ENCODE assay signal across 29 mouse cellular contexts in the genomic region with DNA sequence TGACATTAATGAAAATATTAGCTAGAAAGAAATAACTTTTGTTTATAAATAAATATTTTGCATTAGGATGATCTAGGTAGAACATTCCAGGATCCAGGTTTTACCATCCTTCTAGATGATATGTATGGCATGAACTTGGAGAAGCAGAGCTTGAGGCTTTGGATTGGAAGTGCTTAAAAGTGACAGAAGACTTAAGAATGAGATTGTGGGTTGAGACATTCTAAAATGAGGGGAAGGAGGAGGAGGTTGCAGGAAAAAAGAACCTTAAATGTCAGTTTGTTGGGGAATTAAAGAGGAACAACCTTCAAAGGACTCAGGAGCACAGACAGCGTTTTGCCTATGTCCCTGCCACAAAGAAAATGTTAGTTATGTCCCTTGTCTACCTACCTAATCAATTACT.
"Had no signal": no experiment of that assay in that cellular context is flagged by ENCODE, and none has a peak within 500 bp of the region (broad histone marks: within the 10 kb centered on the region; RNA-seq: fewer than 3 reads in every experiment).

No protein-coding gene starts in this region.

- H3K4me3 ChIP-seq: embryonic facial prominence, embryonic 10.5 days; embryonic facial prominence, embryonic 12.5 days; embryonic facial prominence, embryonic 13.5 days; embryonic facial prominence, embryonic 15.5 days; erythroblast, embryonic 14.5 days; forebrain, embryonic 10.5 days; forebrain, embryonic 12.5 days; forebrain, embryonic 13.5 days; forebrain, embryonic 15.5 days; gastrocnemius, adult 2 months; heart, adult 2 months; heart, embryonic 10.5 days had no signal

- H3K9me3 ChIP-seq: embryonic facial prominence, embryonic 10.5 days; embryonic facial prominence, embryonic 12.5 days; embryonic facial prominence, embryonic 13.5 days; embryonic facial prominence, embryonic 15.5 days; forebrain, embryonic 10.5 days; forebrain, embryonic 12.5 days; forebrain, embryonic 13.5 days; forebrain, embryonic 15.5 days; heart, embryonic 10.5 days had no signal

- H3K4me1 ChIP-seq: forebrain, embryonic 13.5 days; forebrain, embryonic 15.5 days; heart, embryonic 10.5 days had no signal

- ATAC-seq: forebrain, embryonic 13.5 days; forebrain, embryonic 14.5 days; forebrain, embryonic 15.5 days; forebrain, embryonic 16.5 days; forebrain, postnatal 0 days had no signal

- H3K27me3 ChIP-seq: embryonic facial prominence, embryonic 12.5 days; embryonic facial prominence, embryonic 13.5 days; embryonic facial prominence, embryonic 15.5 days; forebrain, embryonic 12.5 days; forebrain, embryonic 13.5 days; forebrain, embryonic 15.5 days had no signal

- H3K36me3 ChIP-seq: embryonic facial prominence, embryonic 10.5 days; embryonic facial prominence, embryonic 12.5 days; embryonic facial prominence, embryonic 13.5 days; embryonic facial prominence, embryonic 15.5 days; forebrain, embryonic 10.5 days; forebrain, embryonic 12.5 days; forebrain, embryonic 15.5 days; heart, embryonic 10.5 days had no signal

- DNase-seq: cerebellum, adult 8-10 months; cerebellum, adult 9-10 months; cerebellum, adult 9-11 months; cerebellum, postnatal 10 days; cerebellum, postnatal 14 days; cerebellum, postnatal 25 days; cerebellum, postnatal 36 days; embryo, embryonic 11 days; forebrain, postnatal 0 days; gastrocnemius, adult 2 months; gastrocnemius, postnatal 10 days; gastrocnemius, postnatal 14 days; gastrocnemius, postnatal 25 days; gastrocnemius, postnatal 36 days; heart, adult 11 months; heart, adult 18-20 months; heart, adult 2 months had no signal

- H3K27ac ChIP-seq: embryonic facial prominence, embryonic 10.5 days; embryonic facial prominence, embryonic 12.5 days; embryonic facial prominence, embryonic 13.5 days; embryonic facial prominence, embryonic 15.5 days; forebrain, embryonic 10.5 days; forebrain, embryonic 12.5 days; forebrain, embryonic 13.5 days; forebrain, embryonic 15.5 days; gastrocnemius, adult 2 months; heart, adult 2 months; heart, embryonic 10.5 days had no signal
